Mouse (Mus musculus): Measurements from ENCODE around the gene Filip1l.

Filip1l gene

DNA sequence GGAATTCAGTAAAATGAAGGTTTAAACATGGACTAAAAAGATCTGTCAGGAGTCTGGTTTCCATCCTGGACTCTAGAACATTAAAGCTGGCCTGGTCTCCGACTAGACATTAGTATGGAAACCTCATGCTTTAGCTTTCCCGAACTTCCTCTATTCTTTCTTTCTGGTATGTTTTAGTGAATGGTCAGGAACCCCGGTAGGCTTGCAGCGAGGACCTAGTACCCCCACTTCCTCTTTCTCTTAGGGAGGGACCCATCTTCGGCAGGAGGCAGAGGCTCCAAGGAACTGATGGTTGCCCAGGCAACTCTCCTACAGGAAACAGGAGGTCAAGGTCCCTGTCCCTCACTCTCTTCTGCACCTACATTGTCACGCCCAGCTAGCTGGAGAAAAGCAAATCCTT, 43.4 kb downstream of the Filip1l start:
- DNase-seq (ENCODE audit: low spot score in 2 of 2) = no peak

- no peak for DNase-seq (ENCODE audit: low spot score in 2 of 2)
Observed at GRCm38 (mm10) chr16:57397845-57398244, 45.0 kb downstream of the Filip1l start.

DNA sequence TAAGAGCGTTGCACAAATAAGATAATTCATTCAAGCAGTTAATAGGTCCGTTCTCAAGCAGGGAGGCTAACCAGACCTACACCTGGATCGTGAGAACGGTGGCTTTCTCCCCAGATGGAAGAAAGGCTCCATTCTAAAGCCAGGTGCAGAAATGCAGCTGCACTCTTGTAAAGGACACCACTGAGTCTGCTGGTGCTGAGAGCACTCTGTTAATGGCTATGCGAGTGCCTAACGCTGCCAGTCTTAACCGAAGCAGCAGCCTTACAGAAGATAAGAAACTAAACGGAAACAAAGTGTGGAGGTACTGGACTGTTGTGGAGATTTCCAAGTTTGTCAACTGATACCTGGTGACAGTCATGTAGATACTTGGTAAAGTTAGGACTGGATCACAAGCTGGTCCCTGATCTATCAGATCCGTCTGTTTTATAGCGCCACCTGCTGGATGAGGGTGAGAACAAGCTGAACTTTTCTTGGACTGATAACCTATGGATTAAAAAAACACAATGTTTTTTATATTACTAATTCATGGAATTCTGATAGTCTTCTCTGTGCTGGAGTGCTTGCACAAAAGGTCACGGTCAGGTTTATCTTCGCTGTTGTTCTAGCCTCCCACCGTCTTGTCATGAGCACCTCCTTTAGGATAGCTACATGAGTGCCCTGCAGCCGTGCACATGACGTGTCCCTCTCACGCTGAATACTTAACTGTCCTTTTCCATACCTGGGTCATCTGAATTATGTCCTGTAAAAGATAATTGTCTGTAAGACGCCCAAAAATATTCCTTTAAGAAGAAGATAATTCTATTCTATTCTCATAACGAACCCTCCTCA, 45.7 kb downstream of the Filip1l start:
- peak in 1 of 2 experiments; percentile 67 for DNase-seq (ENCODE audit: low spot score in 2 of 2)

DNA sequence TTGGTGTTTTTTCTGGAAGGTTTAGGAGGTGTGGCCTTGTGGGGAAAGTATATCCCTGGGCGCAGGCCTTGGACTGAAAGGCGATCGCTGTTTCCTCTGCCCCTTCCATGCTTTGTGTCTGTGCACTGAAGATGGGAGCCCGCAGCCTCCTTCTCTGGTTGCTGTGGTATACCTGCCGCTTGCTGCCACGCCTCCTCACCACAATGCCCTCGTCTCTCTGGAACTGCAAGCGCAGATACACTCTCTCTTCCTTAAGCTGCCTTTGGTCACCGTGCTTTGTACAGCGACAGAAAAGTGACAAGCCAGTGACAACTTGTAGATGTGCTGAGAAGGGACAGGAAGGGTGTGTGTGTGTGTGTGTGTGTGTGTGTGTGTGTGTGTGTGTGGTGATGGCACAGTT, 46.7 kb downstream of the Filip1l start:
- no peak for DNase-seq (ENCODE audit: low spot score in 2 of 2)

DNA sequence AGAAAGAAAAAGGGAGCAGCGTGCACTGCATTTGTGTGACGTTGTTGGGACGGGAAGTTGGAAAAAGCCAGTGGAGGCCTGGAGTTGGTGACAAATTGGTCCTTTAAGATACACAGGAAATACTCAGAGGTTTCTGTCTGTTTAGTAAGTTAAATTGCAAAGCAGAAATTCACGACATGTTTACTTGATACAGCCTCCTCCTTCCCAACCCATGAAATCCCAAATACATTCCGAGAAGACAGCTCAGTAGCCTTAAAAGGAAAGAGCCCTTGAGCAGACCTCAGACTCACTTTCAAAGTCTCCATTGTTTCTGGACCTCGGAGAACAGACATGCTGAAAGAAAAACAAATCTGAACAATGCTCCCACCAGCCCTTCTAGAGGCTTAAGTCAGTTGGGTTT, 48.8 kb downstream of the Filip1l start:
- no peak for DNase-seq (ENCODE audit: low spot score in 2 of 2)

DNA sequence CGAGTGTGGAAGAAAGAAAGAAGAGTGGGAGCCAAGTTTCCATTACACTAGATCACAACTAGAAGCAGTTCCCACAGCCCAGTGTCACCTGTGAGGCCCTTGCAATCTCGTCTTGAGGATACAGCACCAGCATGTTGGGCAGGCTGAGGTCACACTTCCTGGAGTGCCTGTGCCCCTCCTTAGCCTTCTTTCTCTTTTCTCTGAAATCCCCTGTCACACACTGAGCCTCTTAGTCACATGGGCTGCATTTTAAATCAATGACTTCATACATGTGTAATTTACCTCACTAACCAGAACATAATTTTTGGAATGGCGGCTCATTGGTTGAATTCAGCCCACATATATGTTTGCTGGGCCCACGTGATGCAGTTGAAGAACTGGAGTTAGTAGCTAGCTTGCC, 50.0 kb downstream of the Filip1l start:
- DNase-seq (ENCODE audit: low spot score in 2 of 2) = no peak

DNA sequence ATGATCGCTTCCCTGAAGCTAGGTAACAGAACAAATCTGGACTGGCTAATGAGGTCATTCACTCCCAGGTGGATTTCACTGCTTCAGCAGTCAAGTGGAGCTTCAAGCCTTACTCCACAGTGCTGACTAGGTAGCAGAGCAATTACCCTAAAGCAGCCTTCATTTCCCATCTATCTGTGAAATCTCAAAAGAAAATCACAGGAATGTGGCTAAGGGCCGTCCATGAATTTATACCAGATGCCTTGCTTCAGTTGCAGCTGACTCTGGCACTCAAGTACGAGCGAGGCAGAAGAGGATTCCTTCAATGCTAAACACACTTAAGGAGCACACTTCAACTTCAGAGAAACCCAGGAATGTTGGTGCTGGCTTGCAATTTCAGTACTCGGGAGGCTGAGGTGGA, 50.9 kb downstream of the Filip1l start:
- no peak for DNase-seq (ENCODE audit: low spot score in 2 of 2)

DNA sequence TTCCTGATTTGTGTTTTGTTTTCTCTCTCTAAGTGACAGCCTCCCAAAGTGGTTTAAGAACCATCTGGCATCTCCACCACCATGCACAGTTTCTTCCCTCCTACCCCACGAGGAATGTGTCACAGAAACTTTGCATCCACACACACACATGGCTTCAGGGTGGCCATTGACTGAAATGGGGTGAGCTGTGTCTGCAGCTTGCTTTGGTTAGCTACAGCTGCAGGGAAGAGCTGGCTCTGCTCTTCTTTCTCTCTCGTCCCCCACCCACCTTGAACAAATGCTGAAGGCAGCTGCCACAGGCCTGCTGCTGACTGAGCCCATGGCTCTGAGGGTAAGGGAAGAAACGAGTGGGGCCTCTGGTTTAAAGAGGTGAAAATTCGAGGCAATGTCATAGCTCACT, 59.9 kb downstream of the Filip1l start:
- no peak for DNase-seq (ENCODE audit: low spot score in 2 of 2)

DNA sequence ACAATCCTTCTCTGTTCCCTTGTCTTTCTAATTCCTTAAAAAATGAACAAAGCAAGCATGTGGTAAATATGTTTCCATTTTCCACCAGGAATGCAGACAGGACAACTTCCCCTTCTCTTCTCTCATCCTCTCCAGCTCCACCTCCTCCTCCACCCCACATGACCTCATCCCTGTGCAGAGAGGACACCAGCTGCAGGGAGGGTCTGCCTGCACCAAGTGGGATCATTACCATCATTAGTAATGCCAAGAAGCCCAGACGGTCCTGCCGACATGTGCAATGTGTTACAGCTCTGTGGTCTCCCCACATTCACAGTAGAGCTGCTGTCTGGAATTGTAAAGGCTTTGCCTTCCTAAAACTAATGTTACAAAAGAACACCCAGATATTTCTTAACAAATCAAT, 63.2 kb downstream of the Filip1l start:
- no peak for DNase-seq (ENCODE audit: low spot score in 2 of 2)

- no peak for DNase-seq (ENCODE audit: low spot score in 2 of 2)
Observed at GRCm38 (mm10) chr16:57417017-57417416, 64.1 kb downstream of the Filip1l start.

- DNase-seq (ENCODE audit: low spot score in 2 of 2) = no peak
Observed at GRCm38 (mm10) chr16:57417955-57418354, 65.1 kb downstream of the Filip1l start.

GRCm38 (mm10) chr16:57419332-57419731, 66.4 kb downstream of the Filip1l start:
- no peak for DNase-seq (ENCODE audit: low spot score in 2 of 2)

DNA sequence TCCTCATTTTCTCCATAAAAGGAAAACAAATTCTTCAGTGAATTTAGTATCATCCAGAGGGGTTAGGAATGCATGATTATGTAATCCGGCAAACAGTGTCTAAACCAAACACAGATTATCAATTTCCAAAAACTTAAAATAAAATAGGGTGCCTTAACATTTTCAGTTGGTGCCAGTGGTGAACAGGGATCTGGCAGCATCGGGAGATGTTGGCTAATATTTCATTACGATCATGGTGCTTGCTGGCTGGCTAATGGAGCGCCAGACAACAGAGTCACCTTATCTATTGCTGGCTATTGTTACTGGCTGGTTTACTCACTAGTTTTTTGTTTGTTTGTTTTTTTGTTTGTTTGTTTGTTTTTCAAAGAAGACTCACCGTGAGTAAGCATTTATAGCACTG, 67.0 kb downstream of the Filip1l start:
- no peak for DNase-seq (ENCODE audit: low spot score in 2 of 2)

GRCm38 (mm10) chr16:57420773-57421556, 68.1 kb downstream of the Filip1l start:
- no peak for DNase-seq (ENCODE audit: low spot score in 2 of 2)

GRCm38 (mm10) chr16:57421680-57422417, 69.0 kb downstream of the Filip1l start:
- no peak for DNase-seq (ENCODE audit: low spot score in 2 of 2)

GRCm38 (mm10) chr16:57423001-57423800, 70.3 kb downstream of the Filip1l start:
- DNase-seq (ENCODE audit: low spot score in 2 of 2) = peak in 1 of 2 experiments; percentile 11

DNA sequence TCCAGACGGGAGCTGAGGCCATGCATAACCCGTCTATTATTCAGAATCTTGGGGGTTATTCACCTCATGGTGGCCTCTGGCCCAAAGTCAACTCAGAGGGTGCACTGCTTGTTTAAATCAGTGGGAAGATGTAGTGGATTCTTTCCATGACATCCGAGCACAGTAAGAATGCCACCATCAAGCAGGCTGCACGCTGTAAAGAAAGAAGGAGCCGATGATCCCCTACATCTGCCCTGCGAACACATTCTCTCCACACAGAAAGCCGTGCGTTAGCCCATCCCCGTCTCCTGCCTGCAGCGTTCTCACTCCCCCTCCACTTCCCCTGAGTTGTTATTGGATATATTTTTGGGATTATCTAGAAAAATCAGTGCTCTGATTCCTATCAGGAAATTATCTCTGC, 73.8 kb downstream of the Filip1l start:
- no peak for DNase-seq (ENCODE audit: low spot score in 2 of 2)

DNA sequence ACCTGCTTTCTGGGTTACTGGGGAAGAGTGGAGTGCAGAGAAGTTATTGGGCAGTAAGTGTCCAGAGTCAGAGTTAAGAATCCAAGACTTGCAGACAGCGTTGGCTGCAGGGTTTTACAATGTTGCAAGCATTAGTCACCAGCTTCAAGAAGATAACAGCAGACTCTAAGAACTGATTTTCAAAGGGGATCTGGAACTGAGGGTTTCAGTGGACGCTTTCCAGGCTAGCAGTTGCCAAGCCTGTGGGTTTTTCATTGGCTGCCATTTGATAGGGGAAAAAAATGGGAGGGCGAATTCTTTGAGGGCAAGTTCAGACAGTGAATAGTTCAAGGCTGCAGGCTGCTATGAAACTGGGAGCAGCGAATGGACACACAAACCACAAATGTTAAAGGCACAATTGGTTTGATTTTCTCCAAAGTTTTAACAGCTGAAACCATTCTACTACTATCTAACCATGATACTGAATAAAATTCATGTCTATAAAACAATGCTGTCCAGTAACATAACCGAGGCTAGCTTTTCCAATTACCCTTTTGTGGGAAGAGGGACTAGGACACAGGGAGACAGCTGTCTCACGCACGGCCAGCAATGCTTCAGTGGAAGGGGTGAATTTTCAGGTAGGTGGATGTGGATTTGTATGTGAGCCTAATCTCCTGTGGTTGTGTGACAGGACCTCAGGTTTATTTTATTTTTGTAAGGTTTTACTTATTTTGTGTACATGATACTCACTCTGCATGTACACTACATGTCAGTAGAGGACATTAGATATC, 74.8 kb downstream of the Filip1l start:
- no peak for DNase-seq (ENCODE audit: low spot score in 2 of 2)

- DNase-seq (ENCODE audit: low spot score in 2 of 2) = no peak
Observed at GRCm38 (mm10) chr16:57428977-57429376, 76.1 kb downstream of the Filip1l start.

DNA sequence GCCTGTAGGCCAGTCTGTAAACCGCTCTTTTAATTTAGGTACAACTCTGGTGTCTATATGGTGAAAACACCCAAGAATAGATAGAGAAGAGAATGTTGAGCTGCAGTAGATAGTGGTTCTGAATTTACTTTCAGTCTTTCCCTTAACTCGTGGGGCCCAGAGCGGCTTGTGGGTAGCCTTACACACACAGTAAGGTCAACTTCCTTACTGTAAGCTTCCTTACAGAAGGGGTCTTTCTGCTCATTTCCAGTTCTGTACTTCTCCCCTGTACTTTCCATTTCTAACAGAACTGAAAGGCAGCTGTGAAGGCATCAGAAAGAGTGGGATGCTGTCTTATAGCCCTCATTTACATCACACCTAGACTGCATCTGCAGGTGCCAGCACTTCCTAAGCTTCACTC, 78.4 kb downstream of the Filip1l start:
- DNase-seq (ENCODE audit: low spot score in 2 of 2) = no peak

GRCm38 (mm10) chr16:57433173-57433572, 80.3 kb downstream of the Filip1l start:
- no peak for DNase-seq (ENCODE audit: low spot score in 2 of 2)

Measured in spleen, postnatal 14 days (tissue).